Mouse (Mus musculus) bone marrow macrophage, adult 2 months (primary cell): ENCODE data around the gene Tsc2. TPM values are rescaled to one million over a fixed set of nuclear protein-coding genes. Genes with fewer than 3 reads are reported as not detected.
"Not testable (repeated sequence)": the region's sequence is repeated elsewhere in the genome, so short reads cannot be mapped to it uniquely, and the experiment has no call there.

Experiments used
- H3K27ac ChIP-seq: 2 replicates; pipeline ENCODE4 v1.5.1; 2012; ENCODE audit warnings: low read depth, low read length; ENCODE audit not compliant: insufficient read depth
- H3K4me1 ChIP-seq: 2 replicates; pipeline ENCODE4 v1.6.1; 2012; ENCODE audit warnings: low read length; ENCODE audit not compliant: control insufficient read depth, insufficient read depth
- H3K4me3 ChIP-seq: 2 replicates; pipeline ENCODE4 v1.5.1; 2012; ENCODE audit warnings: mild to moderate bottlenecking, low read length, moderate library complexity; ENCODE audit not compliant: insufficient read depth
- CTCF ChIP-seq: IDR thresholded peaks from 2 replicates; pipeline ENCODE4 v1.5.1; 2012; ENCODE audit warnings: low read depth, mild to moderate bottlenecking, low read length, moderate library complexity
- POLR2A ChIP-seq: IDR thresholded peaks from 2 replicates; pipeline ENCODE4 v1.6.1; 2012; ENCODE audit warnings: mild to moderate bottlenecking, low read depth, low read length, borderline replicate concordance
- polyA plus RNA-seq: library from polyadenylated mRNA; stranded (reverse); fragments of >200 nt; gene quantifications from 2 replicates; pipeline ENCODE4 v1.2.4, GENCODE M21; 2012; ENCODE audit not compliant: missing spikeins, insufficient read depth, insufficient read length

Gene Tsc2
- polyA plus RNA-seq, 1 experiment = 62.1 TPM

- TF ChIP-seq POLR2A = no peak
- TF ChIP-seq CTCF = peak; percentile 64
- H3K4me3 ChIP-seq = no peak overlapping the region
- no peak overlapping the region for H3K27ac ChIP-seq
- H3K4me1 ChIP-seq = peaks cover 19% of the 10 kb centered on the region
These were observed 35.0 kb upstream of the Tsc2 start for GRCm38 (mm10) chr17:24667416-24667815.

- H3K4me1 ChIP-seq = peaks cover 17% of the 10 kb centered on the region
- H3K27ac ChIP-seq, H3K4me3 ChIP-seq: not testable (repeated sequence)
These were observed 34.6 kb upstream of the Tsc2 start for GRCm38 (mm10) chr17:24667011-24667410.

GRCm38 (mm10) chr17:24658017-24658758 lies 25.8 kb upstream of the Tsc2 start, which contains the start of gene Npw:
TSS of gene Npw (minus strand) at chr17:24658457.
- Histone ChIP-seq H3K27ac (no peak within 1 kb of the TSS), H3K4me3 (peak within 1 kb of the TSS; percentile 42), H3K4me1 (no peaks in the 10 kb centered on the region)
- no peak for TF ChIP-seq POLR2A
- no peak for TF ChIP-seq CTCF

GRCm38 (mm10) chr17:24654969-24655368 lies 22.5 kb upstream of the Tsc2 start:
- TF ChIP-seq CTCF (no peak), POLR2A (no peak)
- H3K27ac ChIP-seq = no peak overlapping the region
- H3K4me1 ChIP-seq = peaks cover 4% of the 10 kb centered on the region; the same call in 1 of the 2 replicates
- no peak overlapping the region for H3K4me3 ChIP-seq

- TF ChIP-seq POLR2A (no peak), CTCF (peak; percentile 87)
- Histone ChIP-seq H3K27ac (no peak overlapping the region), H3K4me3 (peak overlapping the region; percentile 36), H3K4me1 (peaks cover 8% of the 10 kb centered on the region)
These were observed 21.7 kb upstream of the Tsc2 start for GRCm38 (mm10) chr17:24653967-24654710.

- Histone ChIP-seq H3K4me1 (peaks cover 8% of the 10 kb centered on the region), H3K4me3 (no peak overlapping the region), H3K27ac (no peak overlapping the region)
- no peak for TF ChIP-seq POLR2A
- TF ChIP-seq CTCF = no peak
These were observed 19.4 kb upstream of the Tsc2 start for GRCm38 (mm10) chr17:24651835-24652234.

- no peak overlapping the region for H3K27ac ChIP-seq
- TF ChIP-seq CTCF (no peak), POLR2A (no peak)
- H3K4me1 ChIP-seq = peaks cover 8% of the 10 kb centered on the region
- no peak overlapping the region for H3K4me3 ChIP-seq
These were observed 18.3 kb upstream of the Tsc2 start for GRCm38 (mm10) chr17:24650766-24651165.

GRCm38 (mm10) chr17:24650070-24650616 lies 17.7 kb upstream of the Tsc2 start, which contains the start of gene Slc9a3r2:
TSS of gene Slc9a3r2 (minus strand) at chr17:24650327.
- TF ChIP-seq POLR2A = no peak
- no peak for TF ChIP-seq CTCF
- Histone ChIP-seq H3K4me3 (peak within 1 kb of the TSS; percentile 56), H3K4me1 (peaks cover 8% of the 10 kb centered on the region), H3K27ac (no peak within 1 kb of the TSS)

- Histone ChIP-seq H3K4me3 (peak overlapping the region; percentile 56), H3K27ac (no peak overlapping the region), H3K4me1 (peaks cover 8% of the 10 kb centered on the region)
- TF ChIP-seq POLR2A (no peak), CTCF (no peak)
These were observed 17.2 kb upstream of the Tsc2 start for GRCm38 (mm10) chr17:24649581-24650069.
